Mouse (Mus musculus) adrenal gland, adult 18-20 months (tissue): ENCODE results near the gene Slc35a3. TPM values are rescaled to one million over a fixed set of nuclear protein-coding genes. Genes with fewer than 3 reads are reported as not detected.
A peak's percentile ranks its signal among the peaks of the same experiment; 100 is the strongest.
"Not testable (repeated sequence)": the region's sequence is repeated elsewhere in the genome, so short reads cannot be mapped to it uniquely, and the experiment has no call there.

Experiments used
- DNase-seq, 2 experiments: peaks; one replicate each; pipeline ENCODE4 v3.0.0; 2021 to 2022; ENCODE audit warnings: low spot score in 2 of 2
- long read RNA-seq, 2 experiments: library from polyadenylated mRNA; stranded (forward); transcript quantifications; one replicate each; pipeline ENCODE4 v2.0.0; 2021
- total RNA-seq, 2 experiments: library from RNA; stranded (reverse); gene quantifications; 1 replicate in 1 of 2; 2 replicates in 1 of 2; pipeline ENCODE4 v1.2.3; 2021

The Slc35a3 gene
- 10 to 100 TPM; 18.6 to 24.4 TPM for total RNA-seq
- long read RNA-seq, experiment 1, full-length matches to known transcripts, result 3 of 12 reads
- long read RNA-seq, experiment 1, partial matches to known transcripts, result 3 of 12 reads
- long read RNA-seq, experiment 1, other reads (novel, unspliced or antisense), result 6 of 12 reads
- long read RNA-seq, experiment 2, full-length matches to known transcripts, result 8 of 24 reads
- long read RNA-seq, experiment 2, partial matches to known transcripts, result 1 of 24 reads
- long read RNA-seq, experiment 2, other reads (novel, unspliced or antisense), result 15 of 24 reads

GRCm38 (mm10) chr3:116712436-116712881, at the start of gene Slc35a3:
Slc35a3 (minus strand) TSS chr3:116712831.
- no peak for DNase-seq

GRCm38 (mm10) chr3:116752818-116753217, 40.2 kb upstream of the Slc35a3 start:
- DNase-seq, result no peak

GRCm38 (mm10) chr3:116751191-116751860, 38.7 kb upstream of the Slc35a3 start:
- peak in 1 of 2 experiments; percentile 32 for DNase-seq

GRCm38 (mm10) chr3:116748391-116749170, 36.0 kb upstream of the Slc35a3 start:
- no peak for DNase-seq

GRCm38 (mm10) chr3:116747648-116748047, 35.0 kb upstream of the Slc35a3 start:
- not testable (repeated sequence) for DNase-seq

- no peak for DNase-seq
Measured at GRCm38 (mm10) chr3:116740963-116741362, 28.3 kb upstream of the Slc35a3 start.

- DNase-seq, result no peak
Measured at GRCm38 (mm10) chr3:116740106-116740505, 27.5 kb upstream of the Slc35a3 start.

GRCm38 (mm10) chr3:116737326-116737731, 24.7 kb upstream of the Slc35a3 start:
- DNase-seq, result peak in 1 of 2 experiments; percentile 25

GRCm38 (mm10) chr3:116729483-116730174, 17.0 kb upstream of the Slc35a3 start:
- no peak for DNase-seq

GRCm38 (mm10) chr3:116726807-116727206, 14.2 kb upstream of the Slc35a3 start:
- no peak for DNase-seq

- no peak for DNase-seq
Measured at GRCm38 (mm10) chr3:116723496-116724481, 11.2 kb upstream of the Slc35a3 start.

GRCm38 (mm10) chr3:116722980-116723379, 10.3 kb upstream of the Slc35a3 start:
- no peak for DNase-seq

GRCm38 (mm10) chr3:116718951-116719350, 6.3 kb upstream of the Slc35a3 start:
- DNase-seq, result no peak

- DNase-seq, result no peak
Measured at GRCm38 (mm10) chr3:116713031-116713430, 400 bp upstream of the Slc35a3 start.

- peak; percentile 82 to 84 for DNase-seq
Measured at GRCm38 (mm10) chr3:116711624-116712435, 801 bp downstream of the Slc35a3 start.

GRCm38 (mm10) chr3:116710941-116711340, 1.7 kb downstream of the Slc35a3 start:
- DNase-seq, result no peak

GRCm38 (mm10) chr3:116705637-116706204, 6.9 kb downstream of the Slc35a3 start:
- DNase-seq, result no peak

- no peak for DNase-seq
Measured at GRCm38 (mm10) chr3:116703835-116704234, 8.8 kb downstream of the Slc35a3 start.
